Mouse (Mus musculus) midbrain, embryonic 16.5 days (tissue): ENCODE results near the gene Neurog2. TPM values are rescaled to one million over a fixed set of nuclear protein-coding genes. Genes with fewer than 3 reads are reported as not detected.

Experiments used
- ATAC-seq: fragments of 200-750 bp; cut with Nextera tagmentation; 2 replicates; pipeline ENCODE4 v1.8.0; 2017; ENCODE audit warnings: moderate TSS enrichment
- H3K27ac ChIP-seq: fragments of 300-500 bp; sonication (generic); 2 replicates; pipeline ENCODE4 v1.5.1; 2014; ENCODE audit warnings: mild to moderate bottlenecking, low read length, mixed read lengths
- H3K27me3 ChIP-seq: fragments of 300-500 bp; sonication (generic); 2 replicates; pipeline ENCODE4 v1.6.1; 2014; ENCODE audit warnings: low read depth, low read length, mixed read lengths; ENCODE audit not compliant: control insufficient read depth, insufficient read depth
- H3K36me3 ChIP-seq: fragments of 300-500 bp; sonication (generic); 2 replicates; pipeline ENCODE4 v1.6.1; 2014; ENCODE audit warnings: mild to moderate bottlenecking, low read length, moderate library complexity, mixed read lengths; ENCODE audit not compliant: control insufficient read depth, insufficient read depth
- H3K4me1 ChIP-seq: fragments of 300-500 bp; sonication (generic); 2 replicates; pipeline ENCODE4 v1.6.1; 2014; ENCODE audit warnings: mild to moderate bottlenecking, low read length, mixed read lengths; ENCODE audit not compliant: control insufficient read depth, insufficient read depth
- H3K4me2 ChIP-seq: fragments of 300-500 bp; sonication (generic); 2 replicates; pipeline ENCODE4 v1.6.1; 2014; ENCODE audit warnings: mild to moderate bottlenecking, low read length, mixed read lengths
- H3K4me3 ChIP-seq: fragments of 300-500 bp; sonication (generic); 2 replicates; pipeline ENCODE4 v1.5.1; 2014; ENCODE audit warnings: low read depth, mild to moderate bottlenecking, low read length, moderate library complexity, mixed read lengths
- H3K9ac ChIP-seq: fragments of 300-500 bp; sonication (generic); 2 replicates; pipeline ENCODE4 v1.6.1; 2014; ENCODE audit warnings: low read depth, low read length, mixed read lengths
- H3K9me3 ChIP-seq: fragments of 300-500 bp; sonication (generic); replicated peaks from 2 replicates; pipeline ENCODE4 v1.6.1; 2014; ENCODE audit warnings: mild to moderate bottlenecking, low read length, mixed read lengths; ENCODE audit not compliant: control insufficient read depth, poor library complexity, severe bottlenecking
- WGBS: fragments of 180-500 bp; shearing (Covaris S2); extraction: QIAGEN DNeasy Blood & Tissue Kit; methylation state at CpG from one replicate; pipeline ENCODE4 v1.1.7; 2014; 5-methylcytosine and 5-hydroxymethylcytosine counted together
- polyA plus RNA-seq: library from polyadenylated mRNA; unstranded; fragments of >200 nt; fragmentation: Nextera tagmentation; extraction: Ambion mirVana; gene quantifications from 2 replicates; pipeline ENCODE4 v1.2.1, GENCODE M21; 2015

Gene Neurog2
- polyA plus RNA-seq: 5.2 and 16.9 TPM in 2 replicates

DNA sequence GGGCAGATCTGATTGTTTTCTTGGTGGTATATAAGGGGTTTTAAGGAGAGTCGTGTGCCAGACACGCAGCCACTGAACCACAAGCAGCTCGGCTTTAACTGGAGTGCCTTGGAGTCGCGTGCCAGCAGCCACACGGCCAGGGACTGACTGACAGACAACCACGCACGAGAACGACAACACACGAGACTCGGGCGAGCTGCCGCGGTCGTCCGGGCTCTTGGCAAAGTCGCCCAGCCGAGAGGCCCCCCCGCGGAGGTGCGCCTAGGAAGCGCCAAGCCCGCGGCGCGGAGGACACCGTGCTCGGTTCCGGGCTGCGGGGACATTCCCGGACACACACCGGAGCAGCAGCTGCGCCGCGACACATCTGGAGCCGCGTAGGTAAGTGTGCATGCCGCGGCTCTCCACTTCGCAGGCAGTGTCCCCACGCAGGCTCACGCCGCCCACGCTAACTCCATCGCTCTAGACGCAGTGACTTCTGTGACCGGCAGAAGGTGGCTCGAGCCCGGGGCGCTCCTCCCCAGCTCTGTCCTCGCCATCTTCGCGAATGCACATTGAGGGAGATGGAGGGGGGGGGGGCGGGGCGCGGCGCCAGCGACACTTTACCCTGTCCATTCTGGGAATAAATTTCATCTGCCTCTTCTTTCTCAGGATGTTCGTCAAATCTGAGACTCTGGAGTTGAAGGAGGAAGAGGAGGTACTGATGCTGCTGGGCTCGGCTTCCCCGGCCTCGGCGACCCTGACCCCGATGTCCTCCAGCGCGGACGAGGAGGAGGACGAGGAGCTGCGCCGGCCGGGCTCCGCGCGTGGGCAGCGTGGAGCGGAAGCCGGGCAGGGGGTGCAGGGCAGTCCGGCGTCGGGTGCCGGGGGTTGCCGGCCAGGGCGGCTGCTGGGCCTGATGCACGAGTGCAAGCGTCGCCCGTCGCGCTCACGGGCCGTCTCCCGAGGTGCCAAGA is at the start of gene Neurog2:
Gene Neurog2, plus strand, starts transcription at position 56 of the 953 bp plus-strand sequence.
- peaks cover 23% of the 10 kb centered on the region for H3K4me1 ChIP-seq

DNA sequence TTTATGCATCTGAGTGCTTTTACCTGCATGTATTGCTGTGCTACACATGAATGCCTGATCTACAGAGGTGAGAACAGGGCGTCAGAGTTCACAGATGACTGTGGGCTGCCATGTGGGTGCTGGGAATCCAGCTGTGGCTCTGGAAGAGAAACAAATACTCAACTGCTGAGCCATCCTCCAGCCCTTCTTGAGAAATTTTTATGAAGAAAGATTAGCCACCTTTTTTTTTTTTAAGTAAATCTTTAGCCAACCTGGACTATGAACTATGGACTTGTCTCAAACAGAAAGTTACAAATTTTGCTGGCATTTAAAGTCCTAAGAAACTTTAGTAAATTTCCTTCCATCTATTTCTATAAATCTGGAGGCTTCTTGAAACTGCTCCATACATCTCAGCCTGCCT is 35.8 kb upstream of the Neurog2 start:
- Histone ChIP-seq H3K4me2 (no peak overlapping the region), H3K4me1 (no peaks in the 10 kb centered on the region), H3K9ac (no peak overlapping the region), H3K9me3 (no peaks in the 10 kb centered on the region), H3K27ac (no peak overlapping the region), H3K4me3 (no peak overlapping the region), H3K36me3 (no peaks in the 10 kb centered on the region; the same call in 1 of the 2 replicates), H3K27me3 (no peaks in the 10 kb centered on the region)
- ATAC-seq: no peak
- WGBS: 90% methylated on average over 1 of the region's 1 CpGs

More for the DNA sequence above, at the start of gene Neurog2:
- peak within 1 kb of the TSS; percentile 91 for H3K4me2 ChIP-seq
- H3K27me3 ChIP-seq: peaks cover 35% of the 10 kb centered on the region
- H3K4me3 ChIP-seq: peak within 1 kb of the TSS; percentile 46
- ATAC-seq: peak; percentile 44
- peak within 1 kb of the TSS; percentile 69 for H3K27ac ChIP-seq
- peak within 1 kb of the TSS; percentile 60 for H3K9ac ChIP-seq
- no peaks in the 10 kb centered on the region for H3K9me3 ChIP-seq
- WGBS: under 1% methylated on average over 90 of the region's 92 CpGs
- H3K36me3 ChIP-seq: no peaks in the 10 kb centered on the region

DNA sequence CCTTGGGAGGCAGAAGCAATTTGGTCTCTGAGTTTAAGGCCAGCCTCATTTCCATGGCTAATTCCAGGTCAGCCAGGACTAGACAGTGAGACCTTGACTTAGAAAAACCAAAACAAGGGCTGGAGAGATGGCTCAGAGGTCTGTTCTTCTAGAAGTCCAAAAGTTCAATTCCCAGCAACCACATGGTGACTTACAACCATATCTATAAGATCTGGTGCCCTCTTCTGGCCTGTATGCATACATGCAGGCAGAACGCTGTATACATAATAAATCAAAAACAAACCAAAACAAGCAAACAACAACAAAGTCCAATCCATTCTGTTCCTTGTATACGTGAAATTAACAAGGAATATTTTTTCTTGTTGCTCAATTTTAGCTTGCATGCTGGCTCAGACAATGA is 24.8 kb upstream of the Neurog2 start:
- no peak overlapping the region for H3K4me2 ChIP-seq
- 90% methylated on average over 2 of the region's 2 CpGs for WGBS
- no peak overlapping the region for H3K4me3 ChIP-seq
- no peak overlapping the region for H3K27ac ChIP-seq
- H3K9me3 ChIP-seq: no peaks in the 10 kb centered on the region
- H3K27me3 ChIP-seq: no peaks in the 10 kb centered on the region
- H3K36me3 ChIP-seq: no peaks in the 10 kb centered on the region
- no peak for ATAC-seq
- H3K9ac ChIP-seq: no peak overlapping the region
- no peaks in the 10 kb centered on the region for H3K4me1 ChIP-seq

DNA sequence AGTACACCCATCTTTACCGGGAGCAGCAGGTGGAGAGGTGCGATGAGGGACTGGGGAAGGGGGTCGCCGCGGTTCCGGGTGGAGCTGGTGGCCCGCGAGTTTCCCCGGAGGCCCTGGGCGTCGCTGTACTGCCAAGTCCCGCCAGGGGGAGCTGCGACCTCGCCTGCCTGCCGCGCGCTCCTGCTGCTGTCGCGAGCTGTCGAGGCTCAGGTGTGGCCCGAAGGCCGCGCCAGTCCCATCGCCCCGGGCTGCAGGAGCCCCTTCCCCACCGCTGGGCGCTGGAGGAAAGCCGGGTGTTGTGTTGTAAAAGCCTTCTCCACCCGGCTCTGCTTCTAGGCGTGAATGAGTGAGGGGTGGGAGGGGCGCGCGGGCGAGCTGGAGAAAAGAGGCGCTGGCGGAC is 7.6 kb upstream of the Neurog2 start:
- Histone ChIP-seq H3K4me2 (peak overlapping the region; percentile 63), H3K4me3 (peak overlapping the region; percentile 36), H3K27me3 (peaks cover 40% of the 10 kb centered on the region), H3K27ac (no peak overlapping the region), H3K36me3 (no peaks in the 10 kb centered on the region), H3K4me1 (peaks cover 5% of the 10 kb centered on the region), H3K9ac (peak overlapping the region; percentile 48; the same call in 1 of the 2 replicates), H3K9me3 (no peaks in the 10 kb centered on the region)
- WGBS: 1% methylated on average over 36 of the region's 36 CpGs
- ATAC-seq: peak; percentile 74

DNA sequence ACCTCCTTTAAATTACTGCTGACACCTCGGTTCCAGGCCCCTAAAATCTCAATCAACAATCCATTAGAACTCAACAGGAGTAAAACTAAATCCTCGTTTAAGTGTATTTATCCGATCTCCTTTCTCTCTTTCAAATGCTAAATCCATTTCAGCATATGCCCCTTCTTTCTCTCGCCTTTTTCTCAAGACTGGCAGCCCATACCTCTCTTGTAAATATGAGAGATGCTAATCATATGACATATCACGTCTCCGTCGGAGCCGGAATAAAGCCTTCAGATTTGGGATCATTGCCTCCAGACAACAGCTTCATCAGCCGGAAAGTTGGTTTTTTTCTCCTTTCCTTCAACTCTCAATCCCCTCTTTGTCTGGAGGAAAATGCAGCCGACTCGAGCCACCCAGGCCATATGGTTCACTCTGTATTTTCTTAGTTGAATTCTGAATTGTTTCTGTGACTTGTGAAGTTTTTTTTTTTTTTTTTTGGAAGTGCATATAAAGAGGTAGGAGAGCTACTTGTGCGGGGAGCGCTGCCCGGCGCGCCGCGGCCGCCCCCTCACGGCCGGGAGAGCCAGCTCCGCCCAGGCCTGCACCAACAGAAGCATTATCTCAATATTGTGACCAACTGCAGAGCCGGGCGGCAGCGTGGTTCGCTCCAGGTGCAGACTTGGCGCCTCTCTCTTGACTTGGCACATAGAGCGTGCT is 7.1 kb upstream of the Neurog2 start:
- under 1% methylated on average over 28 of the region's 28 CpGs for WGBS
- Histone ChIP-seq H3K4me3 (peak overlapping the region; percentile 36), H3K4me2 (peak overlapping the region; percentile 63), H3K27ac (no peak overlapping the region), H3K36me3 (no peaks in the 10 kb centered on the region), H3K27me3 (peaks cover 41% of the 10 kb centered on the region), H3K9ac (0 out of 2 replicates have a peak overlapping the region, but pooled peaks have one; percentile 48), H3K9me3 (no peaks in the 10 kb centered on the region), H3K4me1 (peaks cover 5% of the 10 kb centered on the region)
- peak; percentile 29 for ATAC-seq

DNA sequence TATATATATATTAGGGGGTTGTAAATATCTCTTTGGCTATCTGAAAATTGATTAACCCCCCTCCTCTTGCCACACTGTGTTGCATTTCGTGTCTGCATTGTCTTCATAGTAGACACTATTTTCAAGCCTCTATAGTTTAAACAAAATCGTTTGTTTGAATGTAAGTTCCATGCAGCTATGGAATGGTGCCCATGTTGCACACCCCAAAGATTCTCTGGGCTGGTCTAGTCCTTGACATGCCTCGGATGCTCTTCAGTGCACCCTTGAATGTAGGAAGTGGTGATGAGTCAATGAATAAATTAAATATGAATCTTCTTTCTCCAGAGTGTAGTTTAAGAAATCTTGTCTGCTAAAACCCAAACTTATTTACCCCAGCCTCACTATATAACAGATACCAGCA is 6.4 kb upstream of the Neurog2 start:
- Histone ChIP-seq H3K27ac (no peak overlapping the region), H3K4me3 (no peak overlapping the region), H3K9me3 (no peaks in the 10 kb centered on the region), H3K4me1 (peaks cover 5% of the 10 kb centered on the region), H3K4me2 (no peak overlapping the region), H3K36me3 (no peaks in the 10 kb centered on the region), H3K9ac (no peak overlapping the region), H3K27me3 (peaks cover 42% of the 10 kb centered on the region)
- no peak for ATAC-seq
- WGBS: 3% methylated on average over 3 of the region's 3 CpGs

DNA sequence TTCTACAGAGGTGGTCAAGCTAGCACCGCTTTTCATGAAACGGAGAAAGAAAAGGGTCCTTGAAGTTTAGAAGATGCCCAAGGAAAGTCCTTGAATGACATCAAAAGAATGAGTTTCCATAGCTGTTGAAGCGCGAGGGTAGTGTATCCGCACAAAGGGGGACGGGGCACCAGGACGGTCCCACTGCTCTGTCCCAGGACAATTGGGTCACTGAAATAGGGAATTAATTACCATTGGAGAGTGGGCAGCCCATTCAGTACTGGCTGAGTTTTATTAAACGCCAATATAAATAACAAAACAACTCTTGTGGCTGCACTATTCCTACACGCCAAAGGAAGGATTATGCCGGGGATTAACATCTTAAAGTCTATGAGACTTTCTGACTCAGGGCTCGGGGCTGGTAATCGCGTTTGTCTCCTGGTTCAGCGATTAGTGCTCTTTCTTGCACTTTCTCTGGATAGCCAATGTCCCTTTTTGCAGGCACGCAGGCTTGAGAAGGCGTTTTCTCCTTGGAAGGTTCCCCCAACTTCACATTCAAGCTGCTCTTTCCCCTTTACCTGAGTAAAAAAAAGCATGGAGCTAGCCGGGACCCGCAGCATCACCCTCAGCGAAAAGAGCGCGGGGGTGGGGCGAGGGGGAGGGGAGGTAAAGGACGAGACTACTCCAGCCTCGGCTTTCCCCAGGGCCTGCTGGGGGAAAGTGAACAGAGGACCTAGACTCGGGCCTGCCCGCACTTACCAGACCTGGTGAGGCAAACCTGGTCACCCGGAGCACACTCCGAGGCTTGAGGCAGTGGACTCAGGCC is 5.6 kb upstream of the Neurog2 start:
- Histone ChIP-seq H3K9me3 (no peaks in the 10 kb centered on the region), H3K27ac (no peak overlapping the region), H3K36me3 (no peaks in the 10 kb centered on the region), H3K4me1 (peaks cover 9% of the 10 kb centered on the region), H3K9ac (no peak overlapping the region), H3K4me2 (0 out of 2 replicates have a peak overlapping the region, but pooled peaks have one; percentile 5), H3K4me3 (no peak overlapping the region), H3K27me3 (peaks cover 43% of the 10 kb centered on the region)
- 2% methylated on average over 27 of the region's 28 CpGs for WGBS
- no peak for ATAC-seq

DNA sequence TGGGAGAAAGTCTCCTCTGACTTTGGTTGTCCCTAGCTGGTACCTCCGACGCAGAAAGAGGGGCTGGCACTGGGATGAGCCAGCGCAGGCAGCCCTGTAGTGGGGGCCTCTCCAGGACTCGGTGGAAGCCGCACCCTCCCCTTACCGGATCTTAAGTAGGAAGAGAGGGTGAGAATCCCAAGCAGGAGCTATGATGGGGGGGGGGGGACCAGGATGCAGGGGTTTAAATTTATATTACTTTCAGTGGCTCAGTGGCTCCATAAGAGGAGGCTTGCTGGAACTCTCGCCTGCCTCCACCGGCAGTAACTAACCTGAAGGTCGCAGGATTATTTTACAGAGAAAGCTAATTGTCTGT is 5.0 kb upstream of the Neurog2 start:
- H3K4me2 ChIP-seq: peak overlapping the region; percentile 34
- ATAC-seq: no peak
- WGBS: 0% methylated on average over 9 of the region's 9 CpGs
- H3K36me3 ChIP-seq: no peaks in the 10 kb centered on the region
- peaks cover 37% of the 10 kb centered on the region for H3K27me3 ChIP-seq
- no peak overlapping the region for H3K4me3 ChIP-seq
- no peak overlapping the region for H3K9ac ChIP-seq
- peaks cover 15% of the 10 kb centered on the region for H3K4me1 ChIP-seq
- H3K9me3 ChIP-seq: no peaks in the 10 kb centered on the region
- no peak overlapping the region for H3K27ac ChIP-seq
